Mouse (Mus musculus): ENCODE results near the gene Kif11. TPM values are rescaled to one million over a fixed set of nuclear protein-coding genes. Genes with fewer than 3 reads are reported as not detected.

The Kif11 gene
- polyA plus RNA-seq, 1 experiment, result 1.3 TPM

- no peak for DNase-seq (ENCODE audit: extremely low spot score in 1 of 2, low spot score in 1 of 2)
Observed at GRCm38 (mm10) chr19:37440181-37440580, 64.0 kb downstream of the Kif11 start.

- DNase-seq (ENCODE audit: extremely low spot score in 1 of 2, low spot score in 1 of 2), result no peak
Observed at GRCm38 (mm10) chr19:37440708-37441475, 64.7 kb downstream of the Kif11 start.

- DNase-seq (ENCODE audit: extremely low spot score in 1 of 2, low spot score in 1 of 2), result no peak
Observed at GRCm38 (mm10) chr19:37442524-37443286, 66.5 kb downstream of the Kif11 start.

GRCm38 (mm10) chr19:37443631-37444140, 67.5 kb downstream of the Kif11 start:
- no peak for DNase-seq (ENCODE audit: extremely low spot score in 1 of 2, low spot score in 1 of 2)

- no peak for DNase-seq (ENCODE audit: extremely low spot score in 1 of 2, low spot score in 1 of 2)
Observed at GRCm38 (mm10) chr19:37448212-37448611, 72.0 kb downstream of the Kif11 start.

- DNase-seq (ENCODE audit: extremely low spot score in 1 of 2, low spot score in 1 of 2), result no peak
Observed at GRCm38 (mm10) chr19:37449246-37449645, 73.0 kb downstream of the Kif11 start.

GRCm38 (mm10) chr19:37455528-37455927, 79.3 kb downstream of the Kif11 start:
- DNase-seq (ENCODE audit: extremely low spot score in 1 of 2, low spot score in 1 of 2), result no peak

GRCm38 (mm10) chr19:37455961-37456360, 79.8 kb downstream of the Kif11 start:
- DNase-seq (ENCODE audit: extremely low spot score in 1 of 2, low spot score in 1 of 2), result no peak

- no peak for DNase-seq (ENCODE audit: extremely low spot score in 1 of 2, low spot score in 1 of 2)
Observed at GRCm38 (mm10) chr19:37458013-37458412, 81.8 kb downstream of the Kif11 start.

- no peak for DNase-seq (ENCODE audit: extremely low spot score in 1 of 2, low spot score in 1 of 2)
Observed at GRCm38 (mm10) chr19:37466403-37466802, 90.2 kb downstream of the Kif11 start.

GRCm38 (mm10) chr19:37466978-37467377, 90.8 kb downstream of the Kif11 start:
- DNase-seq (ENCODE audit: extremely low spot score in 1 of 2, low spot score in 1 of 2), result no peak

GRCm38 (mm10) chr19:37468841-37469566, 92.8 kb downstream of the Kif11 start:
- DNase-seq (ENCODE audit: extremely low spot score in 1 of 2, low spot score in 1 of 2), result no peak

Other genes starting within 250 kb of the Kif11 start
- gene March5, start 168.9 kb upstream of the Kif11 start, polyA plus RNA-seq (2012; rRNA removed), result 67.7 and 70.6 TPM in 2 replicates
- 35.2 and 39.6 TPM in 2 replicates for gene Cpeb3, start 167.8 kb upstream of the Kif11 start, polyA plus RNA-seq (2012; rRNA removed)
- gene Ide, start 38.6 kb upstream of the Kif11 start, polyA plus RNA-seq (2012; rRNA removed), result 25.5 and 28.9 TPM in 2 replicates
- gene Hhex, start 58.4 kb downstream of the Kif11 start, polyA plus RNA-seq (2012; rRNA removed), result 2.4 and 3.1 TPM in 2 replicates
- 20.0 and 21.5 TPM in 2 replicates for gene Exoc6, start 174.0 kb downstream of the Kif11 start, polyA plus RNA-seq (2012; rRNA removed)